Mouse (Mus musculus): Measurements from ENCODE around the gene Pip4k2a. TPM values are rescaled to one million over a fixed set of nuclear protein-coding genes. Genes with fewer than 3 reads are reported as not detected.

The Pip4k2a gene
- polyA plus RNA-seq, 1 experiment: 5.2 TPM

Other genes starting within 250 kb of the Pip4k2a start
- 0.32 and 0.44 TPM in 2 replicates for gene 4930426L09Rik, start 217 bp upstream of the Pip4k2a start, polyA plus RNA-seq (2012; rRNA removed)
- 0.11 and 0.28 TPM in 2 replicates for gene Armc3, start 201.2 kb upstream of the Pip4k2a start, polyA plus RNA-seq (2012; rRNA removed)

Data from gonadal fat pad, adult 2 months (tissue).